Mouse (Mus musculus) spleen, postnatal 4 days (tissue): ENCODE measurements around the gene Tbc1d22a.

Experiments used
- DNase-seq, 2 experiments: peaks; one replicate each; pipeline ENCODE4 v3.0.0; 2022; ENCODE audit warnings: low spot score in 2 of 2

Tbc1d22a gene

DNA sequence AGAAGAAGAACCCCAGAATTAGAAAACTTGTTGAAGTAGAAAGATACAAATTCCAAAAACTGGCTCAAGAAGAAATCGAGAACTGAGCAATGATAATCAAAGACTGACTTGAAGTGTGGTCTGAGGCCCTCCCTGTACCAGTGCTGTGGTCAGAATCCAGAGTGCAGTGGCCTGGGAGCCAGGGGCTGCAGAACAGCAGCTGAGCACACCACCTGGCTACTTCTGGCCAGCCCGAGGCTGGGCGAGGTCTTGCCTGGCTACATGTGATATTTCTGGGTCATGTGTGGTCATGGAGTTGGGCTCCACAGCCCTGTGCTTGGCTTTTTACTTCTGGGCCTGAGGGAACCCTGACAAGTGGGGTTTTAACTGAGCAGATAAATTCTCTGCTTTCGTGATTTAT lies 292.4 kb downstream of the Tbc1d22a start:
- no peak for DNase-seq

DNA sequence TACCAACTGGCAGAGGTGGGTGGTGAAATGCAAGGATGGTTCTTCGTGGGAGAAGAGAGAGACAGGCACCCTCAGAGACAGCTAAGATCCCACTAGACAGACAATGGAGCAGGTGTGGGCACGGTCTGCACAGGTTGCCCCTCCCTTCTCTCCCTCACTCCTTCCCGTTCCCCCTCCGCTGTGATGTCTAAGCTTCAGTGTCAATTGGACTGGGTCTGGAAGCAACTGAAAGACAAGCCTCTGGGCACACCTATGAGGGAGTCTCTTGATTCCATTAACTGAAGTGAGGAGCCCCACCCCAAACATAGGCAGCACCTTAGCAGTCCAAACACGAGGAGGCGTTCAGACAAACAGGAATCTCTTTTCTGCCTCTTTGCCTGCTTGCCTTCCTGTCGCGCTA lies 293.3 kb downstream of the Tbc1d22a start:
- DNase-seq, result peak in 1 of 2 experiments; percentile 51

DNA sequence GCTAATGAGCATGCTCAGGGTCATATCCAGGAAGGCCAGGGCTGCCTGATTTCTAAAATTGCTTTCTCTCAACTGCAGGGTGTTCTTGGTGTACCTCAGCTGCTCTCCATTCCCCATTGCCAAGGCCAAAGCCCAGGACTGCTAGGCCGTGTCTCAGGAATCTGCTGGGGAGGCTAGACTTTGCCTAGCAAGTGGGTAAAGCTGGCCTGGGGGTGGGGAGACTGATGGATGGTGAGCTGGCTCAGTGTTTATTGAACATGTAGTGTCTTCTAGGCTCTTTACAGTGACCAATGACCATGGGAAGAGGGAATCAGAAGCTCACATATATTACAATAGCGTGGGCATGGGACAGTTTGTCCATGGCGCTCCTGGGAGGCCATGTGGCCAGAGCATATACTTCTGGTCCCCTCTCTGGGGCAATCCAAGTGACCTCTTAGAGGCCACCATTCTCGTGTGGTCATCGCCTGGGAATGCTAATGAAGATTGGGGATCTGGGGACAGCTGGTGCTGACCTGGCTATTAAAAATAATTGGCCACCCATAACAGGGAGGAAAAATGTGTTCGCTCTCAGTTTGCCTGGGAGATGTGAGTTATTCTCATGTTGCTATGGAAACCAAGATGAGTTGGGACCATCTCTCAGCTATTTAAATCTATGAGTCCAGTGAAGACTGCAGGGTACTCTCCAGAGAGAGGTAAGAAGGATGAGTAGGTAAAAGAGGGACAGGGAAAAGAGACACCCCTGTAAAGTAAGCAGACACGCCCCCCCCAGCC lies 294.3 kb downstream of the Tbc1d22a start:
- peak in 1 of 2 experiments; percentile 54 for DNase-seq

- no peak for DNase-seq
These were observed 295.3 kb downstream of the Tbc1d22a start for GRCm38 (mm10) chr15:86509601-86510000.

DNA sequence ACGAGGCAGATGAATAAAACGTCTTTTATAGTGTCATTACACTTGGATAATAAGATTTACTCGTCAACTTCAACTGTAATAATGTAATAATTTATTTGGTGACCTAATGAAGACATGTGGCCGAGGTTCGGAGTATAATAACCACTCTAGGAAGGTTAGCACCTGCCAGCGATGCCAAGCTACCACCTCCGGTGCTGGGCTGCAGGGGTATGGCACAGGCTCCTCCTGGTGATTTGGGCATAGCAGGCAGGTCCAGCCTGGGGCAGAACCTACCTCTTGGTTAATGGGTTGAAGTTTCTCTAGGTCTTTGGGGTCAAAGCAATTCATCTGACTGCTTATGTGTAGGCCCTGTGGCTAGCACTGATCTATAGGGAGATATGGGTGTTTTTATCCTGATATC lies 296.9 kb downstream of the Tbc1d22a start:
- DNase-seq, result no peak

- peak in 1 of 2 experiments; percentile 34 for DNase-seq
These were observed 299.1 kb downstream of the Tbc1d22a start for GRCm38 (mm10) chr15:86513336-86513735.

DNA sequence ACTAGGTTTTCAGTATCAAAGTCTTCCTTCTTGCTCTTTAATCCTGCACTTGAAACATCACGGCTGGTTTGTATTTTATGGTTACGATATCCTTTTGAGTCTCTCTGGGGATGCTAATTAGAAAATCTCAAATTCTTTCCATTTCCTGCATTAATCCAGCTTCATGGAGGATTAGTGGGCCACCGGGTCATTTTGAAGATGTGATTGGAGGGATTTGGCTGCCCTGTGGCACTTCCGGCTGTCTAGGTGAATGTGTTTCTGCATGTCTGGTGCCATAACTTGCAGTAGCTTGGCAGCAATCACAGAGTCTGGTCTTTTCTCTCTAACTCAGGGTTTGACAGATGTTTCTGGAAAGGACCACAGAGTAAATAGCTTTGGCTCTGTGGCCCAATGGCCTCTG lies 305.9 kb downstream of the Tbc1d22a start:
- DNase-seq, result no peak

GRCm38 (mm10) chr15:86535356-86535755 lies 321.1 kb downstream of the Tbc1d22a start:
- DNase-seq, result no peak

DNA sequence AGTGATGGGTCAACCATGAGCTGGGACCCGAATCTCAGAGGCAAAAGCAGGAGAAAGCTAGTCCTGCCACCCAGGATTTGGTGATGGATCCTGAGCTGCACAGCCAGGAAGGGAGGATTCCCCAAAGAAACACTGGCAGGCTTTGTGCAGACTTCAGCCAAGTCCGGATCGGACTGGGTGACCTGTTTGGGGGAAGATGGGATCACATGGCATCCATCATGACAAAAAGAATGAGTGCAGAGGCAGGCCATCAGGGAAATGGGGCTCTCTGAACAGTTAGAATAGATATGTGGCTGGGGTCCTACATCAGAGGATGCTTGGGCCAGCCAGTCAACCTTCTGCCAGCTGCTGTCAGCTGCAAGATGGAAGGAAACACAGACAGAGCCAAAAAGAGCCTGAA lies 328.1 kb downstream of the Tbc1d22a start:
- no peak for DNase-seq

- DNase-seq, result no peak
These were observed 330.0 kb downstream of the Tbc1d22a start for GRCm38 (mm10) chr15:86544122-86544795.
